Mouse (Mus musculus) midbrain, embryonic 11.5 days (tissue): ENCODE measurements around the gene Cyb5d1. TPM values are rescaled to one million over a fixed set of nuclear protein-coding genes. Genes with fewer than 3 reads are reported as not detected.

Source experiments
- ATAC-seq: fragments of 200-750 bp; cut with Nextera tagmentation; 2 replicates; pipeline ENCODE4 v1.8.0; 2017; ENCODE audit warnings: moderate TSS enrichment, moderate library complexity; ENCODE audit not compliant: low FRiP score
- DNase-seq: peaks from one replicate; pipeline ENCODE4 v3.0.0; 2015; ENCODE audit warnings: low spot score; ENCODE audit errors: missing footprints
- H3K27ac ChIP-seq: fragments of 300-500 bp; sonication (generic); 2 replicates; pipeline ENCODE4 v1.5.1; 2014; ENCODE audit warnings: low read depth, low read length
- H3K27me3 ChIP-seq: fragments of 300-500 bp; sonication (generic); 2 replicates; pipeline ENCODE4 v1.6.1; 2014; ENCODE audit warnings: mild to moderate bottlenecking, low read length, moderate library complexity, mixed read lengths; ENCODE audit not compliant: control insufficient read depth, insufficient read depth
- H3K36me3 ChIP-seq: fragments of 300-500 bp; sonication (generic); 2 replicates; pipeline ENCODE4 v1.6.1; 2014; ENCODE audit warnings: mild to moderate bottlenecking, low read length, moderate library complexity, mixed read lengths; ENCODE audit not compliant: control insufficient read depth, insufficient read depth
- H3K4me1 ChIP-seq: fragments of 300-500 bp; sonication (generic); 2 replicates; pipeline ENCODE4 v1.6.1; 2014; ENCODE audit warnings: low read length; ENCODE audit not compliant: control insufficient read depth, insufficient read depth
- H3K4me2 ChIP-seq: fragments of 300-500 bp; sonication (generic); 2 replicates; pipeline ENCODE4 v1.6.1; 2014; ENCODE audit warnings: mild to moderate bottlenecking, moderate library complexity
- H3K4me3 ChIP-seq: fragments of 300-500 bp; sonication (generic); 2 replicates; pipeline ENCODE4 v1.5.1; 2014; ENCODE audit warnings: low read depth, low read length
- H3K9ac ChIP-seq: fragments of 300-500 bp; sonication (generic); 2 replicates; pipeline ENCODE4 v1.6.1; 2014; ENCODE audit warnings: low read length
- H3K9me3 ChIP-seq: fragments of 300-500 bp; sonication (generic); 2 replicates; pipeline ENCODE4 v1.6.1; 2016; ENCODE audit warnings: low read length; ENCODE audit not compliant: control insufficient read depth
- WGBS: fragments of 180-500 bp; shearing (Covaris S2); extraction: QIAGEN DNeasy Blood & Tissue Kit; methylation state at CpG from one replicate; pipeline ENCODE4 v1.1.7; 2014; 5-methylcytosine and 5-hydroxymethylcytosine counted together
- polyA plus RNA-seq: library from polyadenylated mRNA; unstranded; fragments of >200 nt; fragmentation: Nextera tagmentation; extraction: Ambion mirVana; gene quantifications from 2 replicates; pipeline ENCODE4 v1.2.1, GENCODE M21; 2014

Cyb5d1 gene
- polyA plus RNA-seq, 1 experiment from 2014 or later, result 50.5 TPM

DNA sequence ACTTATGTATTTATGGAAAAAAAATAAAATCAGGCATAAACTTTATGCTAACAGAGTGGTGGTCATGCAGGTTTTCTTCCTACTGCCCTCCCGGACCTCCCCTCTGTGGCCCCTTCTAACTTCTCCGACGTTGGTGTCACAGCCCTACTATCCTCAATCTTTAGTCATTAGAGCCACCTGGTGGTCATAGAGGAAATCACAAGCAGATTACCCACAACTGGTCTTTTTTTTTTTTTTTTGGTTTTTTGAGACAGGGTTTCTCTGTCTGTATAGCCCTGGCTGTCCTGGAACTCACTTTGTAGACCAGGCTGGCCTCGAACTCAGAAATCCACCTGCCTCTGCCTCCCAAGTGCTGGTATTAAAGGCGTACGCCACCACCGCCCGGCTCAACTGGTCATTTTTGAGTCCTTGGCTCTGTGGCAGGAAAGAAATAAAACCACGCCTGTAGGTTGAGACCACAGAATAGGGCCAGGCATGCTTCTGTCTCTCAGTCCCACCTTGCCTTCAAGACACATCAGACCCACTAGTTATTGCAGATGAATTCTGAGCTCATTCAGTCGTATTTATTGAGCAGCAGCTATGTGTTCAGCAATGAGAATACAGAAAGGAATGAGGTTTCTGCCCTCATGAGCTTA, 4.9 kb downstream of the Cyb5d1 start:
- H3K4me3 ChIP-seq, result no peak overlapping the region
- 58% methylated on average over 10 of the region's 10 CpGs for WGBS
- no peak overlapping the region for H3K27ac ChIP-seq
- H3K4me1 ChIP-seq, result peaks cover 4% of the 10 kb centered on the region
- H3K4me2 ChIP-seq, result no peak overlapping the region
- H3K36me3 ChIP-seq, result no peaks in the 10 kb centered on the region
- H3K9me3 ChIP-seq, result no peaks in the 10 kb centered on the region
- ATAC-seq (peak; percentile 47; the same call in 1 of the 2 replicates), DNase-seq (peak; percentile 93)
- H3K9ac ChIP-seq, result no peak overlapping the region
- H3K27me3 ChIP-seq, result no peaks in the 10 kb centered on the region

- 0 out of 2 replicates have a peak, but pooled peaks have one; percentile 33 for ATAC-seq
- Histone ChIP-seq H3K4me2 (no peak overlapping the region), H3K4me1 (peaks cover 4% of the 10 kb centered on the region), H3K9me3 (no peaks in the 10 kb centered on the region), H3K27me3 (no peaks in the 10 kb centered on the region), H3K36me3 (no peaks in the 10 kb centered on the region), H3K9ac (no peak overlapping the region), H3K4me3 (no peak overlapping the region), H3K27ac (no peak overlapping the region)
- 66% methylated on average over 14 of the region's 14 CpGs for WGBS
- no peak for DNase-seq
These were observed 5.7 kb downstream of the Cyb5d1 start for GRCm38 (mm10) chr11:69389531-69390399.

GRCm38 (mm10) chr11:69388680-69389079, 6.8 kb downstream of the Cyb5d1 start:
- Histone ChIP-seq H3K4me3 (no peak overlapping the region), H3K4me1 (no peaks in the 10 kb centered on the region; the same call in 1 of the 2 replicates), H3K27me3 (no peaks in the 10 kb centered on the region), H3K9ac (no peak overlapping the region), H3K36me3 (no peaks in the 10 kb centered on the region), H3K4me2 (no peak overlapping the region), H3K9me3 (no peaks in the 10 kb centered on the region), H3K27ac (no peak overlapping the region)
- ATAC-seq (no peak), DNase-seq (no peak)
- 95% methylated on average over 4 of the region's 4 CpGs for WGBS

DNA sequence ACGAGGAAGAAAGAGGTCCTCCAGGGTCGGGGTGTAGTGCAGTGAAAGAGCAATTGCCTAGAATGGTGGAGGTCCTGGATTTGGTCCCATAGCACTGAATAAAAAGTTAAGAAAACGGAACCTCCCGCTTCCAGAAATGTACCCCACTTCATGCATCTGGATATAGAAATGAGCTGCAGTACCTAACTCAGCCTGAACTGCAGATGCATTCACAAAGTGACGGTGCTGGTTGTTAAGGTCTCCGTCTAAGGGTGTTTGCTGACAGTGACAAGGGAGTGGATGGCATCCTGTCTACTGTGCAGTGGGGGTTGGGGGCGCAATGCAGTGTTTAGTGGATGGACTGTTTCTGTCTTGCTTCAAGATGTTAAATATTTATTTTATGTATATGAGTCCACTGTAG, 8.7 kb downstream of the Cyb5d1 start:
- ATAC-seq, result no peak
- no peak overlapping the region for H3K4me2 ChIP-seq

DNA sequence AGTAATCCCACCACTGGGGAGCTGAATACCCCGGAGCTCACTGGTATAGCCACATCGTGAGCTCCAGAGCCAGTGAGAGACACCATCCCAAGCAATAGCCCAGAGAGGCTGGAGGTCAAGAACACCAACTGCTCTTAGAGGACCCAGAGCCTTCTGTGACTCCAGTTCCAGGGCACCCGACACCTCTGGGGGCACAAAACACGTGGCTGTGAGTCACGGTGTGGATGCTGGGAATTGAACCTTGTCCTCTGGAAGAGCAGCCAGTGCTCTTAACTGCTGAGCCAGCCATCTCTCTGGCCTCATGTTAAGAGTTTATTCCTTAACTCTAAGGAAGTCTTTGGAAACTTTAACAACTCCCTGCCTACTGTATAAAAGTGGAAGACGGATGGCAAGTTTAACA, 10.5 kb downstream of the Cyb5d1 start:
- no peaks in the 10 kb centered on the region for H3K27me3 ChIP-seq
- DNase-seq, result no peak
- ATAC-seq, result no peak
- no peaks in the 10 kb centered on the region for H3K9me3 ChIP-seq
- no peak overlapping the region for H3K9ac ChIP-seq
- no peaks in the 10 kb centered on the region for H3K4me1 ChIP-seq
- no peak overlapping the region for H3K27ac ChIP-seq
- no peak overlapping the region for H3K4me3 ChIP-seq
- no peak overlapping the region for H3K4me2 ChIP-seq
- no peaks in the 10 kb centered on the region for H3K36me3 ChIP-seq
- 81% methylated on average over 6 of the region's 6 CpGs for WGBS

More for the DNA sequence above, 8.7 kb downstream of the Cyb5d1 start:
- no peaks in the 10 kb centered on the region for H3K9me3 ChIP-seq
- no peaks in the 10 kb centered on the region for H3K36me3 ChIP-seq
- no peak overlapping the region for H3K9ac ChIP-seq
- H3K27ac ChIP-seq, result no peak overlapping the region
- no peak for DNase-seq
- no peaks in the 10 kb centered on the region for H3K27me3 ChIP-seq
- 84% methylated on average over 7 of the region's 7 CpGs for WGBS
- H3K4me1 ChIP-seq, result no peaks in the 10 kb centered on the region; the same call in 1 of the 2 replicates
- no peak overlapping the region for H3K4me3 ChIP-seq

GRCm38 (mm10) chr11:69382478-69383105, 12.8 kb downstream of the Cyb5d1 start:
- Histone ChIP-seq H3K27ac (no peak overlapping the region), H3K9ac (no peak overlapping the region), H3K36me3 (no peaks in the 10 kb centered on the region), H3K4me3 (no peak overlapping the region), H3K4me2 (no peak overlapping the region), H3K27me3 (no peaks in the 10 kb centered on the region), H3K4me1 (no peaks in the 10 kb centered on the region), H3K9me3 (no peaks in the 10 kb centered on the region)
- DNase-seq (no peak), ATAC-seq (no peak)
- WGBS, result 74% methylated on average over 10 of the region's 10 CpGs

DNA sequence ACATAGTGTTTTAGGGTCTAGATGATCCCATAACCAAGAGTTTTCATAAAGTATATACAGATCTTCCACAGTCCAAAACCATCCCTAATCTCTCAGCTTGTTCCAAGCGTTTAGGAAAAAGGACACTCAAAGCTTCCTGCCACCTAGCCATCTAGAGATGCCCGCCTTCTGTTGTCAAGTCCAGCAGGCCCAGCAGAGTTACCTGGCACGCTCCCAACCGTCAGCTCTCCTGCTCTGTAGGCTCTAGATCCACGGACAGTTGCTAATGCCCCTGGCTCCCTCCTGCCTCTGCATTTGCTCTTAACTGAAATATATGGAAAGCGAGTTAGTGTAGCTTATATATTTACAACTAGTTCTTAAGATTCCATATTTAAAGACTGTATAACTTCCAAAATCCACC, 14.1 kb downstream of the Cyb5d1 start:
- Histone ChIP-seq H3K27ac (no peak overlapping the region), H3K9ac (no peak overlapping the region), H3K4me2 (no peak overlapping the region), H3K9me3 (no peaks in the 10 kb centered on the region), H3K4me3 (no peak overlapping the region), H3K36me3 (no peaks in the 10 kb centered on the region), H3K4me1 (no peaks in the 10 kb centered on the region), H3K27me3 (no peaks in the 10 kb centered on the region)
- WGBS, result 87% methylated on average over 6 of the region's 6 CpGs
- no peak for DNase-seq
- ATAC-seq, result no peak

GRCm38 (mm10) chr11:69379600-69379999, 15.8 kb downstream of the Cyb5d1 start:
- H3K9ac ChIP-seq, result no peak overlapping the region
- WGBS, result 99% methylated on average over 3 of the region's 3 CpGs

DNA sequence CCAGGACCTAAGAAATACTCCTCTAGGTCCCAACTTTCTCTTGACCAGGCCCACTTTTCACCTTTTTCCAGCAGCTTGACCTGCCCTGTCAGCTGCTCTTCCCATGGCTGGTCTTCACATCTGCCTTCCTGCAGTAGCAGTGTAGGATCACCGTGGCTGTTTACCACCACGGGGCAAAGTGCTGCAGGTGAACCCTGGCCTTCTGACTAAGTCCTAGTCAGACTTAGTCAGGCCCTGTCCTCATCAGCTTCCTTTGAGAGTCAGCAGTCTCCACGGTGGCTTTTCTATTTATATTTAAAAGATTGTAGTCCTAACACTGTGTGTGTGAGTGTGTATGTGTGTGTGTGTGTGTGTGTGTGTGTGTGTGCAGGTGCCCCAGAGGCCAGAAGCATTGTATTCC, 17.7 kb downstream of the Cyb5d1 start:
- Histone ChIP-seq H3K27ac (no peak overlapping the region), H3K4me1 (no peaks in the 10 kb centered on the region; the same call in 1 of the 2 replicates), H3K4me3 (no peak overlapping the region), H3K27me3 (no peaks in the 10 kb centered on the region), H3K36me3 (no peaks in the 10 kb centered on the region), H3K9me3 (no peaks in the 10 kb centered on the region; the same call in 1 of the 2 replicates), H3K4me2 (no peak overlapping the region), H3K9ac (no peak overlapping the region)
- ATAC-seq (no peak), DNase-seq (no peak)
- WGBS, result 83% methylated on average over 3 of the region's 3 CpGs

More at GRCm38 (mm10) chr11:69379600-69379999, 15.8 kb downstream of the Cyb5d1 start:
- Histone ChIP-seq H3K9me3 (no peaks in the 10 kb centered on the region), H3K4me3 (no peak overlapping the region), H3K27me3 (no peaks in the 10 kb centered on the region), H3K4me2 (no peak overlapping the region), H3K4me1 (no peaks in the 10 kb centered on the region), H3K36me3 (no peaks in the 10 kb centered on the region), H3K27ac (no peak overlapping the region)
- ATAC-seq (no peak), DNase-seq (no peak)
